Mouse (Mus musculus): ENCODE results near the gene Trpv3.

DNA sequence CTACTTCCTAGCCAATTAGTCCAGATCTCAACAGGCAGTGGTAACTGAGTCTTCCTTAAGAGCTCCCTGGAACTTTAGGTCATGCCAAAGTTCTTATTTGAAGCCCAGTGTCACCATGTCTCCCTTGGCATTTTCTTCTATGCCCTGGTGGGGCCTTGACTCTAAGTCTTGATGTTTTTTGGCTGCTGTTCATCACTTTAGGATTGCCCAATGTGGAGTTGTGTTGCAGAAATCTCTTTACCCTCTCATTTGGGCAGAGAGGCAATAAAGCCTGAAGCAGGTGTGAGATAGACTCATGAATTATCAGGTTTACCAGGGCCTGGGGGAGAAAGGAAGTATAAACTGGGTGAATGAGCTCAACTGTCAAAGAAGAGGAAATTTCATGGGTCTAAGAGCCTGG, 8.5 kb upstream of the Trpv3 start:
- no peak for TF ChIP-seq ZC3H11A (IDR thresholded peaks at IDR 0.05; ENCODE audit: borderline replicate concordance, low read depth, low read length)
- no peak for TF ChIP-seq ZNF384 (IDR thresholded peaks at IDR 0.05; ENCODE audit: low read depth, low read length)
- no peak for TF ChIP-seq MAFK (IDR thresholded peaks at IDR 0.05; ENCODE audit: insufficient read depth, low read depth, low read length)
- TF ChIP-seq CHD2 (IDR thresholded peaks at IDR 0.05; ENCODE audit: low read depth, low read length), result no peak
- no peak for TF ChIP-seq HCFC1 (IDR thresholded peaks at IDR 0.05; ENCODE audit: borderline replicate concordance, insufficient read depth, low read length)
